Mouse (Mus musculus): Measurements from ENCODE around the gene Olfr157. TPM values are rescaled to one million over a fixed set of nuclear protein-coding genes. Genes with fewer than 3 reads are reported as not detected.
"Not testable (repeated sequence)": the region's sequence is repeated elsewhere in the genome, so short reads cannot be mapped to it uniquely, and the experiment has no call there.

Olfr157 gene
- total RNA-seq, 2 experiments from 2014 or later: not detected

DNA sequence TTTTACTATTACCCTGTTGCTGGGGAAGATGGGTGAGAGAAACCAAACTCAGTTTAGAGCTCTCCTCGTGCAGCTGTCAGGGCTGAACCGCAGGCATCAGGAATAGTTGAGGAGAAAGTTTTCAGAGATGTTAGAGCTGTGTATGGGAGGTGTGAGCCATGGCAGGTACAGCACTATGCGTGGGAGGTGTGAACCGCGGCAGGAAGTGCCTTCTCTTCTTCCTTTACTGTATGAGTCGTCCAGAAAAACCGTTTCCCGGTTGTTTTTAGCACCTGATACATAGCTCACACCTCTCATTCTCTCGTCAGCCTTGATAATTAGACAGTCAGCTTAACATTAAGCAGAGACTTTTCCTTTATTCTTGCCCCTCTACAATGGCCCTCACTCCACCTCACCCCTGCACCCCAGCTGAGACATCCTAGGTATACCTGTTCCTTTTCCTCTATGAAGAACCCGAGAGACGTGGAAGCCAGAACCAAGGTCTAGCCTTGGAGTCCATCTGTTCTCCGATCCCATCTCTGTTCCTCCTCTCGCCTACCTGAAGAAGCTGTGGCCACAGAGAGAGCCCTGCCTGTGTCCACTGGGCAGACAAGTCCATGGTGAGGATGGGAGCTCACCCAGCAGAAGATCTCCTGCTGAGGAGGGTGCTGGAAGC lies 17.0 kb downstream of the Olfr157 start:
- intact Hi-C loops (cut with DNase I): no loop called here
- no peak for DNase-seq

DNA sequence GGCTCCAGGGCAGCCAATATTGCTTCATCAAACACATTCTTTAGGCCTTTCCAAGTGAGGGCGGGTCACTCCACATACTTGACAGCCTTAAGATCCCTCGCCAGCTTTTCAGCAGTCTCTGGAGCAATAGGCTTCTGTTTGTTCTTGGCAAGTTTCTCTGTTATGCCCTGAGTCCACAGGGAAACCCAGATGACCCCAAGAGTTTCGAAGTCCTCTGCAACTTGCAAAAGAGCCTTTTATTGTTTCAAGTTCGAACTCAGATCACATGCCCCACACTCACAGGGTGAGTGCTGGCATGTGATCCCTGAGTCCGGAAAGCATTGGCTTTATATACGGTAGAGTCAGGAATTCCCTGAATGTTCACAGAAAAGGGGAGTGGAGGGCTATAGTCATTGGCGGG lies 41.1 kb downstream of the Olfr157 start:
- no peak for DNase-seq
- intact Hi-C loops (cut with DNase I): no loop called here

DNA sequence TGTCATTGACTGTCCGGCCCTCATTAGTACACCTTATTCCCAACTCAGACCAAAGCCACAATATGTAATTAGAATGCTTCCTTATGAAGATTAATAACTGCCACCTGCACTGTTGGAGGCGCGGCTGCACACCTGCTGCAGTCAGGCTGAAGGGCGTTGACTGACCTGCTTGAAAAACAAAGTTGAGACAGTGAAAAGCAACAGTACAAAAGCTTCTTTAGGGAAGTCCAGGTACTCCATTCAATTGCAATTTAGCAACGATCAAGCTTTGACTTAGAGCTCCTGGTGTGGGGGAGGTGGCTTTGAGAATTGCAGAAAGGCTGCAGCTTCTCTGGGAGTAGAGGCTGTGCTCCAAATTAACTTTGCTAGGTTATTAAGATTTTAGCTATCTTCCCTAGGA lies 44.2 kb downstream of the Olfr157 start:
- intact Hi-C loops (cut with DNase I); DNase-seq: not testable (repeated sequence)

DNA sequence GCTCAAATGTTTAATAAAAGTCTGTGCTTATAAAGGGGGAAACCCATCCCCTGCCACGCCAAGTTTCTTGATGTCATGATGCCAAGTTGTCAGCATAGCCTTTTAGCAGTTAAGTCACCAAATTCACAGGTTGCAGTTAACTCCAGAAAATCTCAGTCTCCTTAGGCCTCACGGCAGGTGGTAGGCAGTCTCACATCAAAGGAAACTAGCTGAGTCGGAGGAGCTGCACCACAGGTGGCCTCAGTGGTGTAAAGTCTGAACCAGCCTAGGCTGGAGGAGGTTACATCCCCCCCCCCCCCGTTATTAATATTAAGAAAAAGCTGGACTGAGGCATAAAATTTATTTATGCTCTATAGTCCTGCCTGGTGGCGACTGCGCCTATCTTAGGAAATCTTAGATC lies 44.7 kb downstream of the Olfr157 start:
- no peak for DNase-seq
- intact Hi-C loops (cut with DNase I): no loop called here

Other genes starting within 250 kb of the Olfr157 start
- 10 to 100 TPM; 40.6 to 43.6 TPM for gene Npr2, start 208.3 kb downstream of the Olfr157 start, total RNA-seq (2021)
- under 1 TPM; 0.22 to 0.37 TPM for gene Spag8, start 186.6 kb downstream of the Olfr157 start, total RNA-seq (2021)
- 100 to 1,000 TPM; 122 to 128 TPM for gene Hint2, start 183.7 kb downstream of the Olfr157 start, total RNA-seq (2021)
- gene Tmem8b, start 171.2 kb downstream of the Olfr157 start, total RNA-seq (2021): 10 to 100 TPM; 16.4 TPM
- gene Fam221b, start 171.1 kb downstream of the Olfr157 start, total RNA-seq (2021): under 1 TPM; 0.10 to 0.19 TPM
- gene Olfr70, start 139.4 kb downstream of the Olfr157 start, total RNA-seq (2021): not detected
- not detected for gene Olfr71, start 129.9 kb downstream of the Olfr157 start, total RNA-seq (2021)
- gene Hrct1, start 113.0 kb downstream of the Olfr157 start, total RNA-seq (2021): 1 to 10 TPM; 4.7 to 5.1 TPM
- gene Spaar, start 110.2 kb downstream of the Olfr157 start, total RNA-seq (2021): 1 to 10 TPM; 5.0 to 6.1 TPM
- gene Olfr159, start 69.2 kb downstream of the Olfr157 start, total RNA-seq (2021): not detected
- not detected for gene Olfr156, start 16.3 kb downstream of the Olfr157 start, total RNA-seq (2021)
- gene Olfr155, start 11.4 kb upstream of the Olfr157 start, total RNA-seq (2021): not detected
- 10 to 100 TPM in 1 of 2 experiments, 1 to 10 TPM in 1; 8.1 to 10.1 TPM for gene Reck, start 35.3 kb upstream of the Olfr157 start, total RNA-seq (2021)
- 1 to 10 TPM; 5.5 to 8.9 TPM for gene Glipr2, start 117.2 kb upstream of the Olfr157 start, total RNA-seq (2021)
- not detected for gene Ccin, start 143.3 kb upstream of the Olfr157 start, total RNA-seq (2021)
- 10 to 100 TPM; 83.0 to 91.0 TPM for gene Clta, start 164.3 kb upstream of the Olfr157 start, total RNA-seq (2021)
- gene Gne, start 244.0 kb upstream of the Olfr157 start, total RNA-seq (2021): 10 to 100 TPM; 27.4 to 28.4 TPM